Mouse (Mus musculus) G1E (cell line): ENCODE measurements at regions not wholly inside any gene's neighbourhood (a gene's known extent, or its start where the extent isn't known, plus 50 kb on each side); places are given as distances from the start of the nearest gene placed in this dataset.

Experiments
- CTCF ChIP-seq: IDR thresholded peaks from 2 replicates; pipeline ENCODE4 v1.5.1; 2012; ENCODE audit warnings: low read depth, low read length, inconsistent platforms, mixed read lengths
- GATA1 ChIP-seq: IDR thresholded peaks from 2 replicates; pipeline ENCODE4 v1.6.1; 2012; ENCODE audit warnings: borderline replicate concordance, low read length, inconsistent platforms, mixed read lengths
- POLR2AphosphoS5 ChIP-seq: IDR thresholded peaks from 2 replicates; pipeline ENCODE4 v1.6.1; 2012; ENCODE audit warnings: low read depth, low read length, inconsistent platforms; ENCODE audit not compliant: insufficient replicate concordance

GRCm38 (mm10) chr5:44999032-44999431, 199.6 kb upstream of the Ldb2 start:
- TF ChIP-seq CTCF (no peak), GATA1 (no peak), POLR2AphosphoS5 (no peak)
